Mouse (Mus musculus) heart, postnatal 0 days (tissue): ENCODE measurements at regions not wholly inside any gene's neighbourhood (a gene's known extent, or its start where the extent isn't known, plus 50 kb on each side); places are given as distances from the start of the nearest gene placed in this dataset.

Source experiments
- CTCF ChIP-seq: IDR thresholded peaks from 2 replicates; pipeline ENCODE4 v1.5.1; 2016; ENCODE audit warnings: antibody characterized with exemption, control low read depth, low read depth
- EP300 ChIP-seq: IDR thresholded peaks from 2 replicates; pipeline ENCODE4 v1.6.1; 2016; ENCODE audit warnings: antibody characterized with exemption, low read depth

- no peak for TF ChIP-seq CTCF
- TF ChIP-seq EP300 = no peak
Observed at GRCm38 (mm10) chr10:96755674-96756073, 138.9 kb downstream of the Btg1 start.
